Mouse (Mus musculus) gastrocnemius, postnatal 4 days (tissue): ENCODE measurements around the gene Dusp19. TPM values are rescaled to one million over a fixed set of nuclear protein-coding genes. Genes with fewer than 3 reads are reported as not detected.

ENCODE experiments used
- DNase-seq, 2 experiments: peaks; one replicate each; pipeline ENCODE4 v3.0.0; 2021 to 2022; ENCODE audit warnings: low spot score in 2 of 2, mixed read lengths in 2 of 2
- long read RNA-seq, 2 experiments: library from polyadenylated mRNA; stranded (forward); transcript quantifications; one replicate each; pipeline ENCODE4 v2.0.0; 2021
- total RNA-seq, 2 experiments: library from RNA; stranded (reverse); gene quantifications; 2 replicates each; pipeline ENCODE4 v1.2.3; 2021

The Dusp19 gene
- total RNA-seq = 1 to 10 TPM; 9.0 to 9.3 TPM
- long read RNA-seq, experiment 1, transcript Dusp19-201 (4 exons, 1,632 nt) = major isoform, 6 of 9 reads
- long read RNA-seq, experiment 1, partial matches to known transcripts = 0 of 9 reads
- long read RNA-seq, experiment 1, other reads (novel, unspliced or antisense) = 2 of 9 reads
- long read RNA-seq, experiment 2, partial matches to known transcripts = 0 of 9 reads
- long read RNA-seq, experiment 2, other reads (novel, unspliced or antisense) = 3 of 9 reads

DNA sequence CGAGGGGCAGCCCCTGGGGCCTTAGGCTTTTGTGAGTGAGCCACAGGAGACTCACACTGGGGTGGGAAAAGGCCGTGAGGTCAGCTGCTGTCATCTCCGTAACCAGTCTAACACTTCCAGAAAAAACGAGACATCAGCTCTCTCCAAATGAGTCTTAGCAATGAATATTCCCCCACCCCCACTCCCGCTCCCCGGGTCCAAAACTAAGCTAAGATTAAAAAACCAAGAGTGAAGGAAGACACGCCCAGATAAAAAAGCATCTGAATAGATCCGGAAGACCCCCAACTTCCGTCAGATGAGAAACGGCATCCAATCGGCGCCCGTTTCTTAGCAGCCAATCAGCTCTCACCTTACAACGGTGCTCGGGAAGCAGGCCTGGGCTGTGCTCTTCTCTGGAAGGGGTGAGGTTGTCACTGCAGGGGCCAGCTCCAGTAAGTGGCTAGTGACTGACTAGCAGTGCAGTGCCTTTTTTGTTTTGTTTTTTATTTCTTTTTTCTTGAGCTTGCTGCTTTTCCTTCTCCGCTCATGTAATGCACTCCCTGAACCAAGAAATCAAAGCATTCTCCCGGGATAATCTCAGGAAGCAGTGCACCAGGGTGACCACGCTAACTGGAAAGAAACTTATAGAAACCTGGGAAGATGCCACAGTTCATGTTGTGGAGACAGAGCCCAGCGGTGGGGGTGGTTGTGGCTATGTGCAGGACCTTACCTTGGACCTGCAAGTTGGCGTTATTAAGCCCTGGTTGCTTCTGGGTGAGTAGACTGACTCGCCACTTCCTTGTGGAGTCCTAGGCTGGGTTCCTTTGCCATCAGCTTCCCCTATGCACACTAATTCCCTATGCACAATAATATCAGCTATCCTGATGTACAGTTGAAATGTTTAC lies at the start of gene Dusp19, which contains the start of gene Nup35:
Gene Dusp19 (plus strand): TSS at position 192 of the 884 bp plus-strand sequence.
Gene Nup35 (plus strand): TSS at position 383 of the 884 bp plus-strand sequence.
- peak; percentile 84 to 88 for DNase-seq

- DNase-seq = no peak
These were observed 49.4 kb upstream of the Dusp19 start for GRCm38 (mm10) chr2:80567411-80567810.

DNA sequence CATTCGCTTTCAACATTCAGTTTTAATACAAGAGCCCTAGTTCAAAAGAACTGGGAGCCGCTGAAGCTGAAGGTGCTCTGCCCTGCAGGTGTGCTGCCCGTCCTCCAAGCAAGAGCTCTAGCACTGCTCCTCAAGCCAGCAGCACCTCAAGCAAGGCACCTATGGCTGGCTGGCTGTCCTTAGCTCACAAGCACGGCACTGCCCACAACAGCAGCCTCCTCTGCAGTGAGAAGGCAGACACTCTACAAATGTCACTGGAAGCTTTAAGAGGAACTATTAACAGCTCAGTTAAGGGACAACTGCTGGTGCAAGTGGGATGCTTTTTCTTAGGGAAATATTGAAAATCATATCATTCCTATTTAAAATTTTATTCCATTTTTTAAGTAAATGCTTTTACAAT lies 46.2 kb upstream of the Dusp19 start:
- no peak for DNase-seq

DNA sequence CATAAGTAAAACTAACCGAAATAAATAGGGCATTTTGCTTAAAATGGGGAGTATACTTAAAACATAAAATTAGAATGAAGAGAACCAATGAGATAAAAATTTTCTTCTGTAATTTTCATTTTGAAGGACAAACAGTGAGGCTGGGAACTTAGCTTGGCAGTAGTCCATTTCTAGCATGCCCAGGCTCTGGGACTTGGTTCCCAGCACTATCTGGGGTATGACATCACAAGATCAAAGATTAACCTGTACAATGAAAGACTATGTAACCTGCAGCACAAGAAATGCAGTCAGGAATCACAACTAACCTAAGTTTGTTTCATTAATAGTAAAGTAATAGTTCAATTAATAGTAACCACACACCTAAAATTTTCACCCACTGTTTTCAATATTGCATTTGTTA lies 39.6 kb upstream of the Dusp19 start:
- DNase-seq = no peak

DNA sequence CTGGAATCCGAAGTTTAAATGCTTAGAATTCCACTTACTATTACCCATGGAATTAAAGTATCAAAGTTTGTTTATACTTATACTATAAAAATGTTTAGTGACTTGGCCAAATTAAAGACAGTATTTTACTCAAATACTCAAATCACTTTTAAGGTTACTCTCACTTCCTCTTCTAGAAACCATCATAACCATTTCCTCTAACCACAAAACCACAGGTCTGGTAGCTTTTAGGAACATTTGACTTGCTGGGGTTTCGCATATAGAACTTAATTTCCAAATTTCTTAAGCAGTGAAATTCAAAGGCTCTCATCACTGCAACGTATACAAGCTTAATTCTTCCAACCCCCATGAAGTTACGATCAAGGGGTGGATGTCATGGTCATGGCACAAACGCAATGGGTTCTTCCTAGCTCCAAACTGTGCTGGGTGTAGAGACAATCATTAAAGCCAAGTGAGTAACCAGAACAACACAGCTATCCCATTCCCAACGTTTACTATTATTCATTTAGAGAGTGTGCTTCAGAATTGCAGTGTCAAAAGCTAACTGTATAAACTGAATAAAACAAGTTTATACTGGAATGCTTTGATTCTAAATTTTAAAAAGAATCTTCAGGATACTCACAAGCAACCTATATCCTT lies 37.5 kb upstream of the Dusp19 start:
- no peak for DNase-seq

GRCm38 (mm10) chr2:80580311-80580961 lies 36.4 kb upstream of the Dusp19 start:
- DNase-seq = no peak

DNA sequence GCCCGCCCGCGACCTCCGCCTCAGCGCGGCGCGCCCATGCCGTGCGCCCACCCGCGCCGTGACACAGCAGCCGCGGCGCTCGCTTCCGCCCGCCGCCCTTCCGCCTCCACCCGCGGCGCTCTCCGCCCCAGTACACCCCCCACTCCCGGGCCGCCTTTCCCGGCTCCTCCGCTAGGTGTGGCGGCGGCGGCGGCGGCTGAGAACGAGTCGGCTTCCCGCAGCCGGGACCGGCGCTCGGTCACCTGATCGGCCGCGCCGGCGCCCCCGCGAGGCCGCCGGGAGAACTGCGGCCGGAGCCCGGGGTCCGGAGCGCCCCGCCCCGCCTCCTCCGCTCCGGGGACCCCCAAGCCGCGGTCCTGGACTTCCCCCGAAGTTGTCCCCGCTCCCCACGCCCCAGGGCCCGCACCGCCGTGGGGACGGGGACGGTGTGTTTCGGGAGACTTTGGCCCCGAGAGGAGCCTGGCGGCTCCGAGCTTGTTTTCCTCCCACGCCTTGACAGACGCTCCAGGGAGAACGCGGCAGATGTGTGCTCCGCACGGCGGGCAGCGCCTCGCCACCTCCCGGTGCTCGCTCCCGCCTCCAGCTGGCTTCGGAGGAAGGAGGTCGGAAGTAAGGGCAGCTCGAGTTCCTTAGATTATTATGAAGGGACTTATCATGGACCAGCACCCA lies 35.7 kb upstream of the Dusp19 start, which contains the start of gene Nckap1:
Gene Nckap1 (minus strand): TSS at position 338 of the 669 bp plus-strand sequence.
- DNase-seq = peak; percentile 86 to 89

DNA sequence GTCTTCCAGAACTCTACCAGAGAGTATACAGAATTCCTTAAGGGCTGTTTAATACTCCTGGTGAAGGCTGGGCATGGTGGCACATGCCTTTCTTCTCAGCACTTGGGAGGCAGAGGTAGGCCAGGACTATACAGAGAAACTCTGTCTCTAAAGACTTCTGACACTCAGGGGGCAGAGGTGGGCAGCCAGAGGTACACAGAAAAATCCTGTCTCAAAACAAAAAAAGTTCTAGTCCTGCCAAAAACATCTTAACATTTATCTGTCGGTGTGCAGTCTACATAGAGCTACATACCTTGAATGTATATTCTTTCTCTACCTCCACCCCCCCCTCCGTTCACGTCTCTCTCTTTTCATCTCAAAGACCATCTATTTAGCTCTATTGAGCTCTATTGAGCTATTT lies 34.5 kb upstream of the Dusp19 start:
- no peak for DNase-seq

DNA sequence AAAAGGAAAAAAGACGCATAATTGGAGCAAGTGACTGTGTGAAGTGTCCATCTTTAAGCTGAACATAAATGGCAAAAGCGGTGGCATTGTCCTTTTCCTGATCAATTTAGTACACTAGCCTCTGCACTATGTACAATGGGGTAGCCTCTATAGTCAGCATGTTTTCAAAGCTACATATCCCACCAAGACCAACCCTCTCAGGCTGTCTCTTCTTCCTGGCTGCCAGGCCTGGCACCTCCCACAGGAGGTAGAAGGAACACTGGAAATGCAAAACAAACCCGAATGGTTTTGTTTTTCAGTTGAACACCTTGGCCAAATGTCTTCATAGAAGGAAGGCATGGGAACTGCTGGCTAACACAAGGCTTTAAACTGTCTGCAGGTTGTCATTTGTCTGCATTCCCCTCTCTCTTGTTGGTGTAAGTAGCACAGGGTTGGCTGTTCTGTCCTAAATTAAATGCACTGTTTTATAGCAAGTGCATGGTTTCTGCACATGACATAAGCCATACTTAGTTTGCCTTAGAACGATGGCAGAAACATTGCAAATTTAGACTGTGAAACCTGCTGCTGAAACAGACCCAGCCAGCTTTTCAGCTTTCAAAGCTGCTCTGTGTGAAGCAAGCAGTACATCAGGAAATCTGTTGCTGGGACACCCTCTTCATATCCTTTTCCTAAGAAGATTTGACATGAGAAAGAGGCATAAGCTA lies 22.5 kb upstream of the Dusp19 start:
- no peak for DNase-seq

DNA sequence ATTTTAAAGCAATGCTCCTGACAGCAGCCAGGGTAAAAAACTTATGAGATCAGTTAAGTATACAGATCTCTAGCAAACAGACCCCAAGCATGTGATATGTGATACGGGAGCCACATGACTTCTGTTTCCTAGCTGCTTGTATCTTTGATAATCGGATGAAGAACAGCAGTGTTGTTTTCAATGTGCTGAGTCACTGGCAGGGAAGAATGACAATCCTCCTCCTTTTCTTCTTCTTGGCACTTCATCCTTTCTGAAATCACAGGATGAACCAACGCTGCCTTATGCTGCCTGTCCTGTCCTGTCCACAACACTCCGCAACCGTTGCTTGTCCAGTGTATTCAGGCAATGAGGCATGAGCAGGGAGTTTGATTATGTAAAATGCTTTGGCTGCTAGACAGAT lies 19.9 kb upstream of the Dusp19 start:
- no peak for DNase-seq

- no peak for DNase-seq
These were observed 17.0 kb upstream of the Dusp19 start for GRCm38 (mm10) chr2:80599850-80600249.

DNA sequence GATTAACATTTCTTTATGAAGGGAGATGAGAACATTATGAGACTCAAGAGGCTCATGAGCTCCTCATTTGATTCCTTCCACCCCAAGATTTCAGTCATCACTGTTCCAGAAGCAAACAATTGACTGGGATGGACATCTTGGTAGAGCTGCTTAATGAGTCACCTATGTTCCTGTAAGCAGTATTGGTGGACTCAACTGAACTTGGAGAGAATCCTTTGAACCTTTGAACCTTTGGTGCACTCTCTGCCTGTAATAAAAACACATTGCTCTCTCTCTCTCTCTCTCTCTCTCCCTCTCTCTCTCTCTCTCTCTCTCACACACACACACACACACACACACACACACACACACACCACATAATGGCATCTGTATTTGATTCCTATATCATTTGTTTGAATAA lies 16.2 kb upstream of the Dusp19 start:
- DNase-seq = no peak

GRCm38 (mm10) chr2:80602756-80603155 lies 14.1 kb upstream of the Dusp19 start:
- no peak for DNase-seq

DNA sequence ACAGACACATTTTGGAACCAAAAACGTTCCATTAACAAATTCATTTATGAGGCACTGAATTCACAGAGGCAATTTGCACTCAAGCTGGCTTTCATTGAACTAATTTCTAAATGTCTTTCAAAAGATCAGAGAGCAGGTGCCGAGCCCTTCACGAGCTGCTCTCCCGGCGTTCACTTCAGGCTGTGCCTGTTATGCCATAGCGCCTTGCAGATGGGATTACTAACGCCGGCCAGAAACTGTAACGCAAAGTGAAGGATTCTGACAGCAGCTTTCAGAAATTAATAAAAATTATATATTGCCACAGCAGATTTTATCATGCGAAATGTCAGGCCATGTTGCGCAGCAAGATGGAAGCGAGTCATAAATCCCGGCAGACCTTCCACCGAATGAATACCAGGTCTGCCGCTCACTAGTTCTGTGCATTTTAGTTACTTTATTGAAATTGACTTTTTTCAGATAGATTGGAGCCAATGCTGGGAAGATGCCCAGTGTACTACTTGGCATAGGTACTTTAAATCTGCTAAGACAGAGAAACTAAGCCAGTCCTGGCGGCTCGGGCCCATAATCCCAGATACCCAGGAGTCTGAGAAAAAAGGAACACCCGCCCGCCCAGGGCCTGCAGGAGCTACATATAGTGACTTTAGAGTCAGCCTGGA lies 12.9 kb upstream of the Dusp19 start:
- DNase-seq = no peak

GRCm38 (mm10) chr2:80612286-80612685 lies 4.6 kb upstream of the Dusp19 start:
- no peak for DNase-seq

DNA sequence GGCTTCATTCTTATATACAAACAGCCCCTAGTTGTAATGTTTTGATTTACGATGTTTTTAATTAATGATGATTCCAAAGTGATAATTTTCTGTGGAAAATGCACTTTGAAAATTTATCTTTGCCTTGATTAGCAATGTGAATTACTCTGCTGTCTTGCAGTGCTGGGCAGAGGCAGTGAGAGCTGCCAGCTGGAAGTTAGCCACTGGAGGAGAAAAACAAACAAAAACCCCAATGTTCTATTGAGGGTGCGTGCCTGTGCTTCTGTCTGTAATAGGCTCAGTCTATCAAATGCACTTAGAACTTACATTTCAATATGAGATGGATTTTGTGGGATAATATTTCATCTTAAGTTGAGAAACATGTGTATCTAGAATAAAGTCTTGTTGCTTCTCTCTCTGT lies 4.0 kb upstream of the Dusp19 start:
- no peak for DNase-seq

- DNase-seq = no peak
These were observed 2.1 kb downstream of the Dusp19 start for GRCm38 (mm10) chr2:80618991-80619390.

DNA sequence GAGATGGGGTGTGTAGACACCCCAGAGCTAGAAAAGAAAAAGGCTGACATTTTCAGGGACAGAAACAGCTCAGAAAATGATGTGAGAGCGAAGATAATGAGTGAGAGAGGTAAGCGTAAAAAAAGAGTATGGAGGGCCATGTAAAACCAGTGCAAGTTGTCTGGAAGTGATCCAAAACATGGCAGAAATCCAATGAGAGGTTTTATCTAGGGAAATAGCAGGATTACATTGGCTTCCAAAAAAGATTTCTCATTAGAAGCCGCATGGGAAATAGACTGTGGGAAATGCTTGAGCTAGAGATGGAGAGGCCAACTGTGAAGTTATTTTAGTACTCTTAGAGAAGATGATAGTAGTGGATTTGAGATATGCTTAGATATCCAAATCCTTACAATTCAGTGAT lies 5.1 kb downstream of the Dusp19 start:
- no peak for DNase-seq

DNA sequence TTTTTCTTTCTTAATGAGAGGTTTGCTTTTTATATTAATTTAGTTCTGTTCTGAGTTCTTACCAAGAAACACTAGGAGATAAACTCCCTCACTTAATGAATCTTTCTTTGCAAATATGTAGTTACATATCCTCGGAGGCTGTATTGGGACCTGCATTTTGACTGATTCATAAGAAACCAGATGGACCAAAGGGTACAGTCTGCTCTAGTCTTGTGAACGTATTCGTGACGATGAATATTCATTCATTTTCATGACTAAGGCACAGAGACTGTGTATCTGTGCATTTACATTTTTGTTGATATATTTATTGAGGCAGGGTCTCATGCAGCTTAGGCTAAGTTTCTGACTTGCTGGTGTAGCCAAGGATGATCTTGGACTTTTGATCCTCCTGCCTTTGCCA lies 7.7 kb downstream of the Dusp19 start:
- DNase-seq = no peak
